Mouse (Mus musculus) hindbrain, postnatal 0 days (tissue): ENCODE results near the gene Gm20388. TPM values are rescaled to one million over a fixed set of nuclear protein-coding genes. Genes with fewer than 3 reads are reported as not detected.

Experiments
- ATAC-seq: fragments of 200-750 bp; cut with Nextera tagmentation; 2 replicates; pipeline ENCODE4 v1.8.0; 2017; ENCODE audit warnings: mild to moderate bottlenecking, moderate TSS enrichment, moderate library complexity
- DNase-seq: peaks from one replicate; pipeline ENCODE4 v3.0.0-alpha.2; 2015; ENCODE audit warnings: low spot score
- H3K27ac ChIP-seq: fragments of 300-500 bp; sonication (generic); 2 replicates; pipeline ENCODE4 v1.5.1; 2014; ENCODE audit warnings: mild to moderate bottlenecking
- H3K27me3 ChIP-seq: fragments of 300-500 bp; sonication (generic); 2 replicates; pipeline ENCODE4 v1.6.1; 2014; ENCODE audit warnings: low read length, mixed read lengths; ENCODE audit not compliant: insufficient read depth
- H3K36me3 ChIP-seq: fragments of 300-500 bp; sonication (generic); 2 replicates; pipeline ENCODE4 v1.6.1; 2014; ENCODE audit warnings: low read length, mixed read lengths; ENCODE audit not compliant: insufficient read depth
- H3K4me1 ChIP-seq: fragments of 300-500 bp; sonication (generic); 2 replicates; pipeline ENCODE4 v1.6.1; 2014; ENCODE audit warnings: antibody characterized with exemption, low read length, mixed read lengths; ENCODE audit not compliant: insufficient read depth
- H3K4me2 ChIP-seq: fragments of 300-500 bp; sonication (generic); 2 replicates; pipeline ENCODE4 v1.6.1; 2014; ENCODE audit warnings: low read depth, mild to moderate bottlenecking, low read length, moderate library complexity, mixed read lengths
- H3K4me3 ChIP-seq: fragments of 300-500 bp; sonication (generic); 2 replicates; pipeline ENCODE4 v1.5.1; 2014; ENCODE audit warnings: low read length
- H3K9ac ChIP-seq: fragments of 300-500 bp; sonication (generic); replicated peaks from 2 replicates; pipeline ENCODE4 v1.6.1; 2014; ENCODE audit warnings: mild to moderate bottlenecking, low read length, moderate library complexity, mixed read lengths
- H3K9me3 ChIP-seq: fragments of 300-500 bp; sonication (generic); 2 replicates; pipeline ENCODE4 v1.6.1; 2016; ENCODE audit warnings: low read length, mixed read lengths
- CTCF ChIP-seq: IDR thresholded peaks from 2 replicates; pipeline ENCODE4 v1.5.1; 2016; ENCODE audit warnings: antibody characterized with exemption, control low read depth, low read depth
- WGBS: fragments of 180-500 bp; shearing (Covaris S2); extraction: QIAGEN DNeasy Blood & Tissue Kit; methylation state at CpG from one replicate; pipeline ENCODE4 v1.1.7; 2014; 5-methylcytosine and 5-hydroxymethylcytosine counted together
- polyA plus RNA-seq: library from polyadenylated mRNA; unstranded; fragments of >200 nt; fragmentation: Nextera tagmentation; extraction: Ambion mirVana; gene quantifications from 2 replicates; pipeline ENCODE4 v1.2.1, GENCODE M21; 2015
- total RNA-seq: library from RNA; depleted of rRNA; stranded (reverse); fragments of >200 nt; gene quantifications from 2 replicates; pipeline ENCODE4 v1.2.3, GENCODE M21; 2014

The Gm20388 gene
- total and polyA plus RNA-seq, 2 experiments from 2014 or later, result 71.3 TPM; not detected in 1

- DNase-seq (no peak), ATAC-seq (no peak)
- H3K4me2 ChIP-seq, result no peak overlapping the region
- TF ChIP-seq CTCF, result no peak
- no peaks in the 10 kb centered on the region for H3K27me3 ChIP-seq
- H3K36me3 ChIP-seq, result no peaks in the 10 kb centered on the region
- H3K4me3 ChIP-seq, result no peak overlapping the region
- no peaks in the 10 kb centered on the region for H3K9me3 ChIP-seq
- WGBS, result 30% methylated on average over 9 of the region's 9 CpGs
- H3K27ac ChIP-seq, result no peak overlapping the region
- H3K9ac ChIP-seq, result no peak overlapping the region
- peaks cover 3% of the 10 kb centered on the region; the same call in 1 of the 2 replicates for H3K4me1 ChIP-seq
These were observed 125.5 kb downstream of the Gm20388 start for GRCm38 (mm10) chr8:120036111-120036510.

- no peak overlapping the region for H3K9ac ChIP-seq
These were observed 125.9 kb downstream of the Gm20388 start for GRCm38 (mm10) chr8:120036578-120036977.

GRCm38 (mm10) chr8:120037199-120037598 lies 126.6 kb downstream of the Gm20388 start:
- Histone ChIP-seq H3K4me2 (no peak overlapping the region), H3K36me3 (no peaks in the 10 kb centered on the region), H3K27me3 (no peaks in the 10 kb centered on the region), H3K4me1 (peaks cover 3% of the 10 kb centered on the region; the same call in 1 of the 2 replicates), H3K9ac (no peak overlapping the region), H3K27ac (no peak overlapping the region), H3K9me3 (no peaks in the 10 kb centered on the region), H3K4me3 (no peak overlapping the region)
- ATAC-seq, result no peak
- TF ChIP-seq CTCF, result no peak
- peak; percentile 65 for DNase-seq
- 61% methylated on average over 15 of the region's 15 CpGs for WGBS

More at GRCm38 (mm10) chr8:120036578-120036977, 125.9 kb downstream of the Gm20388 start:
- no peak for TF ChIP-seq CTCF
- DNase-seq (no peak), ATAC-seq (no peak)
- WGBS, result 73% methylated on average over 4 of the region's 4 CpGs
- Histone ChIP-seq H3K9me3 (no peaks in the 10 kb centered on the region), H3K36me3 (no peaks in the 10 kb centered on the region), H3K27me3 (no peaks in the 10 kb centered on the region), H3K4me1 (peaks cover 3% of the 10 kb centered on the region; the same call in 1 of the 2 replicates), H3K4me2 (no peak overlapping the region), H3K4me3 (no peak overlapping the region), H3K27ac (no peak overlapping the region)

- ATAC-seq (no peak), DNase-seq (no peak)
- H3K9me3 ChIP-seq, result no peaks in the 10 kb centered on the region
- no peak overlapping the region for H3K4me2 ChIP-seq
- no peak overlapping the region for H3K9ac ChIP-seq
- no peaks in the 10 kb centered on the region for H3K27me3 ChIP-seq
- TF ChIP-seq CTCF, result no peak
- H3K36me3 ChIP-seq, result no peaks in the 10 kb centered on the region
- no peak overlapping the region for H3K4me3 ChIP-seq
- no peak overlapping the region for H3K27ac ChIP-seq
- peaks cover 3% of the 10 kb centered on the region; the same call in 1 of the 2 replicates for H3K4me1 ChIP-seq
- WGBS, result 59% methylated on average over 8 of the region's 8 CpGs
These were observed 127.0 kb downstream of the Gm20388 start for GRCm38 (mm10) chr8:120037611-120038010.

GRCm38 (mm10) chr8:120038741-120039140 lies 128.1 kb downstream of the Gm20388 start:
- Histone ChIP-seq H3K9ac (no peak overlapping the region), H3K4me2 (no peak overlapping the region), H3K27me3 (no peaks in the 10 kb centered on the region), H3K4me1 (peaks cover 3% of the 10 kb centered on the region; the same call in 1 of the 2 replicates), H3K27ac (no peak overlapping the region), H3K36me3 (no peaks in the 10 kb centered on the region), H3K9me3 (no peaks in the 10 kb centered on the region), H3K4me3 (no peak overlapping the region)
- WGBS, result 85% methylated on average over 12 of the region's 12 CpGs
- no peak for DNase-seq
- TF ChIP-seq CTCF, result no peak
- ATAC-seq, result no peak

GRCm38 (mm10) chr8:120039313-120039919 lies 128.8 kb downstream of the Gm20388 start:
- Histone ChIP-seq H3K27ac (no peak overlapping the region), H3K9me3 (no peaks in the 10 kb centered on the region), H3K27me3 (no peaks in the 10 kb centered on the region), H3K9ac (no peak overlapping the region), H3K36me3 (no peaks in the 10 kb centered on the region), H3K4me3 (no peak overlapping the region), H3K4me1 (peaks cover 2% of the 10 kb centered on the region; the same call in 1 of the 2 replicates), H3K4me2 (no peak overlapping the region)
- WGBS, result 81% methylated on average over 11 of the region's 11 CpGs
- no peak for DNase-seq
- ATAC-seq, result no peak
- no peak for TF ChIP-seq CTCF

- Histone ChIP-seq H3K27me3 (no peaks in the 10 kb centered on the region), H3K9me3 (no peaks in the 10 kb centered on the region), H3K27ac (no peak overlapping the region), H3K9ac (no peak overlapping the region), H3K4me3 (no peak overlapping the region), H3K4me2 (no peak overlapping the region), H3K36me3 (no peaks in the 10 kb centered on the region), H3K4me1 (no peaks in the 10 kb centered on the region)
- no peak for TF ChIP-seq CTCF
- DNase-seq (no peak), ATAC-seq (no peak)
- 71% methylated on average over 1 of the region's 1 CpGs for WGBS
These were observed 130.2 kb downstream of the Gm20388 start for GRCm38 (mm10) chr8:120040861-120041260.
